Mouse (Mus musculus): Measurements from ENCODE around the gene Ddx39b. TPM values are rescaled to one million over a fixed set of nuclear protein-coding genes. Genes with fewer than 3 reads are reported as not detected.
"Not testable (repeated sequence)": the region's sequence is repeated elsewhere in the genome, so short reads cannot be mapped to it uniquely, and the experiment has no call there.

Gene Ddx39b
- polyA plus RNA-seq, 1 experiment: 194 TPM

DNA sequence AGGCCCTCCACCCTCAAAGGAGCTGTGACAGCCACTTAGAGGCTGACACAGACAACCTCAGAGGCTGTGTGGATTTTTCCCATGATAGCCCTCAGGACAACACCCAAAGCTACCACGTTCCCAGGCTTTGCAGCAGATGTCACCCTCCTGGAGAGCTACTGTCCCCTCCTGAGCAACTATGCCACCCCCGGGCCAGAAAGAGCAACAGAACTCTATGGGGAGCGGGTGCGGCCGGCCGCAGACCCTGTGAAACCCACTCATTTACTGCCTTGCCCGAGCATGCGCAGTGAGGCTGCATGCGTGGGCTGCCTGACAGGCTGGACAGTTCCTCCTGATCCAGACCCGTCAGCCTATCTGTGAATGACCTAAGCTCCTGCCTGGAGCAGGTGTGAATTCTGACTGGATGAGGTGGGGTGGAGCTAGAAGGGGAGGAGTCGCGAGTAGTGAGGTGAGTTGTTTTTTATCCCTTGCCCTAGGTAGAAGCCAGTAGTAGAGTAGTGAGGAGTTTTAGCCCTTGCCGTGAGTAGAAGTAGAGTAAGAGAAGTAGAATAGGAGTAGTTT, 34.8 kb downstream of the Ddx39b start:
- 0 out of 2 replicates have a peak overlapping the region, but pooled peaks have one; percentile 25 for H3K4me3 ChIP-seq (ENCODE audit: low read depth, low read length)
- H3K4me1 ChIP-seq (ENCODE audit: control insufficient read depth, insufficient read depth, insufficient read length, low read length): peaks cover 6% of the 10 kb centered on the region; the same call in 1 of the 2 replicates
- no peak for TF ChIP-seq CTCF (IDR thresholded peaks at IDR 0.05; ENCODE audit: extremely low read depth, insufficient read length, insufficient replicate concordance, low read depth, low read length)
- TF ChIP-seq POLR2A (IDR thresholded peaks at IDR 0.05; ENCODE audit: low read depth, low read length): no peak
- no peaks in the 10 kb centered on the region for H3K27me3 ChIP-seq (ENCODE audit: control insufficient read depth, insufficient read depth, low read length)
- H3K27ac ChIP-seq (ENCODE audit: insufficient read depth, low read depth, low read length): no peak overlapping the region
- no peaks in the 10 kb centered on the region for H3K36me3 ChIP-seq (ENCODE audit: control insufficient read depth, insufficient read depth, low read length)
- WGBS: 13% methylated on average over 13 of the region's 13 CpGs

DNA sequence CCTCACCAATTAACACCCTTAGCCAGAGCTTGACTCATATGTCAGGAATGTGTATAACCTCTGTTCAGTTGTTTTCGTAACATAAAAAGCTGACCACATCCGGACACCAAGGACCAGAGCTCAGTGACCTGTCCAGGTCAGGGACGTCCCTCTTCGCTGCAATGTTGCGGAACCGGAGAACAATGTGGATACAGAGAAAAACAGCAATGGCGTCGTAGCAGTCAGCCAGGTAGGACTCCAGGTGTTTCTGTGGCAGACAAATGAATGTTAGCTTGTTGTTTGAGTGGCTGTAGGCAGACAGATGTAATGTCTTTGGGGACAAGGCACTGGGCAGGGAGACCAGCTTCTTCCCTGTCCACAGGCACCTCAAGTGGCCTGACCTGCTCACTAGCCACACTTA, 36.5 kb downstream of the Ddx39b start:
- no peaks in the 10 kb centered on the region for H3K36me3 ChIP-seq (ENCODE audit: control insufficient read depth, insufficient read depth, low read length)
- peaks cover 6% of the 10 kb centered on the region; the same call in 1 of the 2 replicates for H3K4me1 ChIP-seq (ENCODE audit: control insufficient read depth, insufficient read depth, insufficient read length, low read length)
- H3K27me3 ChIP-seq (ENCODE audit: control insufficient read depth, insufficient read depth, low read length): no peaks in the 10 kb centered on the region
- WGBS: 84% methylated on average over 8 of the region's 8 CpGs
- TF ChIP-seq CTCF (IDR thresholded peaks at IDR 0.05; ENCODE audit: extremely low read depth, insufficient read length, insufficient replicate concordance, low read depth, low read length) (no peak), POLR2A (IDR thresholded peaks at IDR 0.05; ENCODE audit: low read depth, low read length) (no peak)
- no peak overlapping the region for H3K4me3 ChIP-seq (ENCODE audit: low read depth, low read length)
- H3K27ac ChIP-seq (ENCODE audit: insufficient read depth, low read depth, low read length): no peak overlapping the region

GRCm38 (mm10) chr17:35278957-35279688, 37.6 kb downstream of the Ddx39b start:
- TF ChIP-seq CTCF (IDR thresholded peaks at IDR 0.05; ENCODE audit: extremely low read depth, insufficient read length, insufficient replicate concordance, low read depth, low read length) (no peak), POLR2A (IDR thresholded peaks at IDR 0.05; ENCODE audit: low read depth, low read length) (no peak)
- Histone ChIP-seq H3K4me3 (ENCODE audit: low read depth, low read length) (no peak overlapping the region), H3K27me3 (ENCODE audit: control insufficient read depth, insufficient read depth, low read length) (no peaks in the 10 kb centered on the region), H3K4me1 (ENCODE audit: control insufficient read depth, insufficient read depth, insufficient read length, low read length) (peaks cover 6% of the 10 kb centered on the region; the same call in 1 of the 2 replicates), H3K27ac (ENCODE audit: insufficient read depth, low read depth, low read length) (no peak overlapping the region), H3K36me3 (ENCODE audit: control insufficient read depth, insufficient read depth, low read length) (no peaks in the 10 kb centered on the region)
- 85% methylated on average over 13 of the region's 13 CpGs for WGBS

- Histone ChIP-seq H3K4me3 (ENCODE audit: low read depth, low read length) (no peak overlapping the region), H3K27ac (ENCODE audit: insufficient read depth, low read depth, low read length) (no peak overlapping the region), H3K27me3 (ENCODE audit: control insufficient read depth, insufficient read depth, low read length) (no peaks in the 10 kb centered on the region), H3K36me3 (ENCODE audit: control insufficient read depth, insufficient read depth, low read length) (no peaks in the 10 kb centered on the region), H3K4me1 (ENCODE audit: control insufficient read depth, insufficient read depth, insufficient read length, low read length) (peaks cover 6% of the 10 kb centered on the region; the same call in 1 of the 2 replicates)
- WGBS: 57% methylated on average over 3 of the region's 3 CpGs
- no peak for TF ChIP-seq CTCF (IDR thresholded peaks at IDR 0.05; ENCODE audit: extremely low read depth, insufficient read length, insufficient replicate concordance, low read depth, low read length)
- no peak for TF ChIP-seq POLR2A (IDR thresholded peaks at IDR 0.05; ENCODE audit: low read depth, low read length)
Measured at GRCm38 (mm10) chr17:35280276-35280675, 38.7 kb downstream of the Ddx39b start.

DNA sequence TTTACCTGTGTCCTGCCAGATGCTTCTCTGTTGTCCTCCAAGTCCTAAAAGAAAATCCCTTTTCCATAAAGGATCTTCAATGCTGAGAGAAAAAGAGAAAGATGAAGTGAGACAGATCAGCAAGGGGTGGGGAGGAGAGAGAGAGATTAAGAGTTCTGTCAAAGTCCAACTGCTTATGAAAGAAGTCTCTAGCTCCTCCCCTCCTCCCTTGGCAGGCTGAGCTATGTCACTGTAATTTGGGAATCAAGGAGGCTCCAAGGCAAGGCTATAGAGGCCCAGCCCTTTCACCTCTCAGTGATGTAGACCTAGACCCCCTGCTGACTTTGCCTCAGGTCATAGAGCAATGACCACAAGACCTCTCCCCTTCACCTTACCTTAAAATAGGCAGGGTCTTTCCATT, 43.9 kb downstream of the Ddx39b start:
- H3K4me3 ChIP-seq (ENCODE audit: low read depth, low read length): no peak overlapping the region
- 0 out of 2 replicates have a peak, but pooled peaks cover 2% of the 10 kb centered on the region for H3K4me1 ChIP-seq (ENCODE audit: control insufficient read depth, insufficient read depth, insufficient read length, low read length)
- H3K27me3 ChIP-seq (ENCODE audit: control insufficient read depth, insufficient read depth, low read length): no peaks in the 10 kb centered on the region
- TF ChIP-seq POLR2A (IDR thresholded peaks at IDR 0.05; ENCODE audit: low read depth, low read length) (no peak), CTCF (IDR thresholded peaks at IDR 0.05; ENCODE audit: extremely low read depth, insufficient read length, insufficient replicate concordance, low read depth, low read length) (no peak; the same call in 1 of the 2 replicates)
- no peaks in the 10 kb centered on the region for H3K36me3 ChIP-seq (ENCODE audit: control insufficient read depth, insufficient read depth, low read length)
- no peak overlapping the region for H3K27ac ChIP-seq (ENCODE audit: insufficient read depth, low read depth, low read length)

DNA sequence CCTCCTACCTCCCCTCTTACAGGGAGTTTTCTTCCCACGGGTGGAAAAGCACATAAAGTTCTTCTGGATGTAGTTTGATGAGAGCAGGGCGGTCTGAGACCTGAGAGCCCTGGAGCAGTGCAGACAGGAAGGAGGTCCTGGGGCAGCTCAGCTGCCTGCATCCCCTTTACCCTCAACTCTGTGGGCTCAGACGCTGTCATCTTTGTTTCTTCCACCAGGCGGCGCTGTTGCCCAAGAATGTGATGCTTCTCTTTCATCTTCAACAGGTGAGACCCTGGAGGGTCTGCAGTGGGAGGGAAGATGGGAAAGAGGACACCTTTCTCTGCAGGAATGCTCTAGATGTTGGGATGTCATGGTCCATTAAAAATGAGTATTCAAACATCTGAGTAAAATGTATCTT, 54.2 kb downstream of the Ddx39b start:
- not testable (repeated sequence) for H3K4me1 ChIP-seq (ENCODE audit: control insufficient read depth, insufficient read depth, insufficient read length, low read length); H3K4me3 ChIP-seq (ENCODE audit: low read depth, low read length); H3K27ac ChIP-seq (ENCODE audit: insufficient read depth, low read depth, low read length); H3K36me3 ChIP-seq (ENCODE audit: control insufficient read depth, insufficient read depth, low read length); H3K27me3 ChIP-seq (ENCODE audit: control insufficient read depth, insufficient read depth, low read length)
- TF ChIP-seq CTCF (IDR thresholded peaks at IDR 0.05; ENCODE audit: extremely low read depth, insufficient read length, insufficient replicate concordance, low read depth, low read length): peak; percentile 78; the same call in 1 of the 2 replicates
- 4% methylated on average over 5 of the region's 5 CpGs for WGBS

GRCm38 (mm10) chr17:35300261-35300945, 58.9 kb downstream of the Ddx39b start:
- WGBS: 87% methylated on average over 7 of the region's 7 CpGs
- H3K27me3 ChIP-seq (ENCODE audit: control insufficient read depth, insufficient read depth, low read length); H3K4me3 ChIP-seq (ENCODE audit: low read depth, low read length); H3K36me3 ChIP-seq (ENCODE audit: control insufficient read depth, insufficient read depth, low read length); H3K27ac ChIP-seq (ENCODE audit: insufficient read depth, low read depth, low read length): not testable (repeated sequence)
- H3K4me1 ChIP-seq (ENCODE audit: control insufficient read depth, insufficient read depth, insufficient read length, low read length): peaks cover 13% of the 10 kb centered on the region; the same call in 1 of the 2 replicates
